Mouse (Mus musculus): ENCODE data around the gene Fmo6. TPM values are rescaled to one million over a fixed set of nuclear protein-coding genes. Genes with fewer than 3 reads are reported as not detected.

Gene Fmo6
- not detected in 2 replicates for polyA plus RNA-seq (2016; fragmentation: Nextera tagmentation; extraction: Ambion mirVana)

DNA sequence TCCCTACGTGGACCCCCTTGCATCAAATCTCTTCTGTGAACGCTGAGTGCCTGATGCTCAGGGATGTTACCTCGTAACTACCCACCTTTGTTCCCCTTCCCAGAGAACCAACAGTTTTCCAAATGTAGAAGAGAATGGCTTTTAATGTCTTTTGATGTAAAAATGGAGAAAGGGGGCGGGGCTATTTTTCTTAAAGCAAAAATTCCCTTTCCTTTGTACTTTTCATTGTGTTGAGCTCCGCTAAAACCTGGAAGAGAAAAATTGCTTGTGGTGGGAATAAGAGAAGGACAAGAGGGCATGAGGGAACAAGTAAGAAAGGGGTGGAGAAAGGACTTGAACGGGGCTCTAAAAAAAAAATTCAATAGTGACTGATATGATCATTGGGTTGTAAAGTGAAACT lies at the start of gene Fmo6:
TSS of gene Fmo6 (minus strand) at position 101 of the 400 bp plus-strand sequence.
- no peaks in the 10 kb centered on the region for H3K9me3 ChIP-seq
- no peaks in the 10 kb centered on the region for H3K4me1 ChIP-seq (replicated peaks)
- H3K27me3 ChIP-seq (ENCODE audit: insufficient read depth, poor library complexity, severe bottlenecking): no peaks in the 10 kb centered on the region
- WGBS: 89% methylated on average over 6 of the region's 6 CpGs
- DNase-seq (ENCODE audit: low spot score): no peak
- no peaks in the 10 kb centered on the region for H3K36me3 ChIP-seq
- H3K27ac ChIP-seq: no peak within 1 kb of the TSS
- H3K4me3 ChIP-seq: no peak within 1 kb of the TSS

DNA sequence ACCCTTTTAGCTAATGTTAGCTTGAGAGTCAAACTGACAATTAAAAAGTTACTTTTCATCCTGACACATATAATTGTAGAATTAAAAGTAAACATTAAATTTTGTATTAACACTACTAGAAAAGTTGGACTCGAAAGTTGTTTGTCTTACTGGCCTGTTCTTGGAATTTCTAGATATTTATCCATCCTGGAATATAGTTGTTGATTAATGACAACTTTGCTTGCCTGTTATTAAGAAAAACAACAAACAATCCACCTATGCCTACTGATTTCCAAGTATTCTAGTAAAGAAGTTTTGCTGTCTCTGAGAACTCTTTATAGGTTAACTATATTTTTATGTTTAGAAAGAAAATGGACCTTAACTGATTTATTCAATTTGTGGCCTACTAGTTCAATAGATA lies 49.5 kb upstream of the Fmo6 start:
- 82% methylated on average over 1 of the region's 1 CpGs for WGBS
- no peak for DNase-seq (ENCODE audit: low spot score)
- Histone ChIP-seq H3K27me3 (ENCODE audit: insufficient read depth, poor library complexity, severe bottlenecking) (no peaks in the 10 kb centered on the region), H3K4me1 (replicated peaks) (no peaks in the 10 kb centered on the region), H3K27ac (no peak overlapping the region), H3K36me3 (no peaks in the 10 kb centered on the region), H3K9me3 (no peaks in the 10 kb centered on the region), H3K4me3 (no peak overlapping the region)

- no peak overlapping the region for H3K27ac ChIP-seq
- no peak overlapping the region for H3K4me3 ChIP-seq
- H3K9me3 ChIP-seq: no peaks in the 10 kb centered on the region
- H3K4me1 ChIP-seq (replicated peaks): no peaks in the 10 kb centered on the region
- 89% methylated on average over 2 of the region's 2 CpGs for WGBS
- DNase-seq (ENCODE audit: low spot score): no peak
- no peaks in the 10 kb centered on the region for H3K36me3 ChIP-seq
- no peaks in the 10 kb centered on the region for H3K27me3 ChIP-seq (ENCODE audit: insufficient read depth, poor library complexity, severe bottlenecking)
These were observed 48.9 kb upstream of the Fmo6 start for GRCm38 (mm10) chr1:162986121-162986748.

DNA sequence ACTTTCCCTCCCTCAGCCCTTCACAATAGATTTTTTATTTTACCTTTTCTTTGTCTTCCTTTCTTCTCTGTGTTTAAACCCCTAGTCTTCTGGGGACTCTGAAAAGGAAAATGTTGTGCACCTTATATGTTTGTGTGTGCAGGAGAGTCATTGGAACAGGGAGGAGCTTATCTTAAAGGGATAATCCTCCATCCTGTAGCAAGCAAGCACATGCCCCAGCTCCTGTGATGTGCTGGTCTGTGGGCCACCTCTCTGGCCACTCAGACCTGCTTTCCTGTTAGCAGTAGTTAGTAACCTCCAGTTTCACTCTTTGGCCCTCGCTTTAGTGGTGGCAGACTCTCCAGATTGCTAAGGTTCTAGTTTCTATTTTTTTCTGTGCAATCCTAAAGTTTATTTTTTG lies 47.1 kb upstream of the Fmo6 start, which contains the start of gene Fmo3:
TSS of gene Fmo3 (minus strand) at position 101 of the 400 bp plus-strand sequence.
- no peaks in the 10 kb centered on the region for H3K36me3 ChIP-seq
- H3K27me3 ChIP-seq (ENCODE audit: insufficient read depth, poor library complexity, severe bottlenecking): no peaks in the 10 kb centered on the region
- H3K4me1 ChIP-seq (replicated peaks): no peaks in the 10 kb centered on the region
- no peak for DNase-seq (ENCODE audit: low spot score)
- H3K9me3 ChIP-seq: no peaks in the 10 kb centered on the region
- no peak within 1 kb of the TSS for H3K4me3 ChIP-seq
- no peak within 1 kb of the TSS for H3K27ac ChIP-seq
- WGBS: 76% methylated on average over 1 of the region's 1 CpGs

DNA sequence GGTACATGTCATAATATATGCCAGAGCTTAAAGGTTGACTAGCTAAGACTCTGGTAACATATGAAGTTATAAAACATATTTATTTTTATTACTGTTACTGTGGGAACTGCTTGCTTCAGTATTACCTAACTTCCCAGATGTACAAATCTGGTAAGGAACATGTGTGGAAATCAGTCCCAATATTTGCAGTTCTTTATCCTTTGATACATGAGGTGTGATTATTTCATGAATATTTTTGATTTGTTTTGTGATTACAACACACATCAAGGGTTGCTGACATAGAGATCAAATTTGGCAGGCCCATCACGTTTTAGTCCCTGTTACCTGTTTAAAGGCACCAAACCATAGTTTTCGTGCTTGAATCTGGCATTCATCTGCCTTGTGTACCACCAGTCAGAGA lies 26.2 kb upstream of the Fmo6 start:
- no peak for DNase-seq (ENCODE audit: low spot score)
- H3K4me3 ChIP-seq: no peak overlapping the region
- H3K9me3 ChIP-seq: no peaks in the 10 kb centered on the region
- H3K36me3 ChIP-seq: no peaks in the 10 kb centered on the region
- no peaks in the 10 kb centered on the region for H3K27me3 ChIP-seq (ENCODE audit: insufficient read depth, poor library complexity, severe bottlenecking)
- no peak overlapping the region for H3K27ac ChIP-seq
- WGBS: 77% methylated on average over 2 of the region's 2 CpGs
- no peaks in the 10 kb centered on the region for H3K4me1 ChIP-seq (replicated peaks)

DNA sequence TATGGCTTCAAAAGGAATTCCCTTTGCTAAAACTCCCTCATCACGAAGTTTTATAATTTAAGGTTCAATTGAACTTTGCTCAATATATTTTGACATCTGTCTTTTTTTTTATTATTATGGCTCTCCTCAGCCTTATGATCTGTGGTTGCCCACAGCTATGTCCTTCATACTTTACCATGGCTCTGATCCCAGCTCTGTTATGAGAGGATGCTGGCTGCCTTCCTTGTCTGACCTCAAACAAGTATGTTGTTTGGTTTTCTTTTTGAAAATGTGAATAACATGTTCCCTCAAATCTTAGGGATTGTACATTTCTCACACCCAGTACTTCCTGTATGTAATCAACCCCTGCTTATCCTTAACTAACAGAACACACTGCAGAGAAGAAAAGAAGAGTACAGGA lies 20.1 kb upstream of the Fmo6 start:
- no peaks in the 10 kb centered on the region for H3K36me3 ChIP-seq
- 84% methylated on average over 1 of the region's 1 CpGs for WGBS
- H3K27me3 ChIP-seq (ENCODE audit: insufficient read depth, poor library complexity, severe bottlenecking): no peaks in the 10 kb centered on the region
- no peak overlapping the region for H3K4me3 ChIP-seq
- H3K27ac ChIP-seq: no peak overlapping the region
- no peak for DNase-seq (ENCODE audit: low spot score)
- H3K9me3 ChIP-seq: no peaks in the 10 kb centered on the region
- no peaks in the 10 kb centered on the region for H3K4me1 ChIP-seq (replicated peaks)

DNA sequence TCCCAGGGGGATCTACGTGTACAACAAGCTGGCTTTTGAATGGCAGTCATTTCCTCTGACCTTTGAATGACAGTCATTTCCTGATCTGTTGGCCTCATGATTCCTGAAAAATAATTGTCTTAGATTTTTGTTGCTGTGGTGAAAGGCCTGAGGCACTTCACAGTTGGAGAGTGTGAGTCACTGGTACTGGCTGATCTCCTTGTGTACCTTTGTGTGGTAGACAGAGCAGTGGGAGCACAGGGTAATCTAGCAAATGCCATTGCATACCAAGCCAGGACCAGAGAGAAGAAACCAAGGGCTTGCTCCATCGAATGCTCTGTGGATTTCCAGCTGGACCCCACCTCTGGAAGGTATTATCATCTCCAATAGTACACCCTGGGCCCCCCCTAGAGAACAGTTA lies 15.8 kb upstream of the Fmo6 start:
- Histone ChIP-seq H3K4me1 (replicated peaks) (no peaks in the 10 kb centered on the region), H3K27ac (no peak overlapping the region), H3K4me3 (no peak overlapping the region), H3K36me3 (no peaks in the 10 kb centered on the region), H3K9me3 (no peaks in the 10 kb centered on the region), H3K27me3 (ENCODE audit: insufficient read depth, poor library complexity, severe bottlenecking) (no peaks in the 10 kb centered on the region)
- WGBS: 56% methylated on average over 2 of the region's 2 CpGs
- DNase-seq (ENCODE audit: low spot score): no peak

DNA sequence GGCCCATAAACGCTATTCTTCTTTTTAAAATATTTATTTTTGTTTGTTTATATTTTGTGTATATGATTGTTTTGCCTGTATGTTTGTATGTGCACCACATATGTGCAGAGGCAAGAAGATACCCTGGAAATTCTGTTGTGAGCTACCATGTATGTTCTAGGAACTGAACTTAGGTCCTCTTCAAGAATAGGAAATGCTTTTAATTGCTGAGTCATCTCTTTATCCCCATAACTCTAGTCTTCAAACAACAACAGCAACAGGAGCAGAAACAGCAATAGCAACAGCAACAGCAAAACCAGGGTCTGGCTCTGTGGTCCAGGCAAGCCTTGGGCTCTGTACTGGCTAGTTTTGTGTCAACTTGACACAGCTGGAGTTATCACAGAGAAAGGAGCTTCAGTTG lies 12.4 kb upstream of the Fmo6 start:
- 95% methylated on average over 1 of the region's 1 CpGs for WGBS

DNA sequence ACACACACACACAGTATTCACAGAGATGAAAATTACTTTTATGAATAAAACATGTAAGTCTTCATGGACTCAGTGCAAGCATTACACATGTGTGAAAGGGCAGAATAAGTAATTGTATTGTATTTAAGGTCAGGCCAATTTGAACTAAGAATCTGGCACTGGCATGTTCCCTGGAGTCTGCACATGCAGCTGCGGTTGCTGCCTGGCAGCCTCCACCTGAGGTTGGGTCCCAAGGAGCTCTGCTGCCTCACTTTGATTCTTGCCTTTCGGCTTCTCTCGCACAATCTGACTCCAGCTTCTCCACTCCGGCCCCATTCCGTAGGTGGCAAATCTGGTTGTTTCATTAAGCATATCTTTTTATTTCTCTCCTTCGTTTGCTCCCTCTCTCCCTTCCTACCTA lies 10.6 kb upstream of the Fmo6 start:
- 84% methylated on average over 6 of the region's 6 CpGs for WGBS

More for the DNA sequence above, 12.4 kb upstream of the Fmo6 start:
- Histone ChIP-seq H3K9me3 (no peaks in the 10 kb centered on the region), H3K4me1 (replicated peaks) (0 out of 2 replicates have a peak, but pooled peaks cover 8% of the 10 kb centered on the region), H3K27ac (no peak overlapping the region), H3K4me3 (no peak overlapping the region), H3K27me3 (ENCODE audit: insufficient read depth, poor library complexity, severe bottlenecking) (no peaks in the 10 kb centered on the region), H3K36me3 (no peaks in the 10 kb centered on the region)
- no peak for DNase-seq (ENCODE audit: low spot score)

GRCm38 (mm10) chr1:162946837-162947558 lies 9.7 kb upstream of the Fmo6 start:
- no peak for DNase-seq (ENCODE audit: low spot score)
- Histone ChIP-seq H3K27ac (no peak overlapping the region), H3K9me3 (no peaks in the 10 kb centered on the region), H3K27me3 (ENCODE audit: insufficient read depth, poor library complexity, severe bottlenecking) (no peaks in the 10 kb centered on the region), H3K4me1 (replicated peaks) (0 out of 2 replicates have a peak, but pooled peaks cover 8% of the 10 kb centered on the region), H3K36me3 (no peaks in the 10 kb centered on the region), H3K4me3 (no peak overlapping the region)
- 78% methylated on average over 4 of the region's 4 CpGs for WGBS

More for the DNA sequence above, 10.6 kb upstream of the Fmo6 start:
- Histone ChIP-seq H3K9me3 (no peaks in the 10 kb centered on the region), H3K36me3 (no peaks in the 10 kb centered on the region), H3K4me3 (no peak overlapping the region), H3K4me1 (replicated peaks) (0 out of 2 replicates have a peak, but pooled peaks cover 8% of the 10 kb centered on the region), H3K27me3 (ENCODE audit: insufficient read depth, poor library complexity, severe bottlenecking) (no peaks in the 10 kb centered on the region), H3K27ac (no peak overlapping the region)
- DNase-seq (ENCODE audit: low spot score): no peak

DNA sequence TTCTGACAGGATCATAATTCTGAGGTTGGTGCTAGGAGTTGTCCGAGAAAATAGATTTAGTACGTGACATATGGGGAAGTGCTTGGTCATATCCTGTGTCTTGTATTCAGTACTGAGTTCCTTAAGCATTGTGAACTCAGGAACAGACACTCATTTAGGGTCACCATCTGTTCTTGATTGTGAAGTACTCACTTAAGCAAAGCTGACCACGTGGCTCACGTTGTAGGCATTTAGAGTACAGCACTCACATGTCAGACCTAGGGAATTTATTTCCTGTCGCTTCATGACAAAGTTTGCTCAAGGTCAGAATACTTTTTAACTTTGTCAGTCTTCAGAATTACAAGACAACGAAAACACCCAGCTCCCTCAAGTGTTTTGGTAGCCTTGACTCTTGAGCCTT lies 6.4 kb upstream of the Fmo6 start:
- no peak for DNase-seq (ENCODE audit: low spot score)
- WGBS: 65% methylated on average over 6 of the region's 6 CpGs

GRCm38 (mm10) chr1:162938696-162939351 lies 1.5 kb upstream of the Fmo6 start:
- H3K4me1 ChIP-seq (replicated peaks): no peaks in the 10 kb centered on the region
- H3K4me3 ChIP-seq: no peak overlapping the region
- WGBS: 89% methylated on average over 4 of the region's 4 CpGs
- no peaks in the 10 kb centered on the region for H3K36me3 ChIP-seq
- H3K27ac ChIP-seq: no peak overlapping the region
- no peak for DNase-seq (ENCODE audit: low spot score)
- H3K9me3 ChIP-seq: no peaks in the 10 kb centered on the region
- no peaks in the 10 kb centered on the region for H3K27me3 ChIP-seq (ENCODE audit: insufficient read depth, poor library complexity, severe bottlenecking)

More for the DNA sequence above, 6.4 kb upstream of the Fmo6 start:
- Histone ChIP-seq H3K36me3 (no peaks in the 10 kb centered on the region), H3K27ac (no peak overlapping the region), H3K27me3 (ENCODE audit: insufficient read depth, poor library complexity, severe bottlenecking) (no peaks in the 10 kb centered on the region), H3K4me1 (replicated peaks) (0 out of 2 replicates have a peak, but pooled peaks cover 8% of the 10 kb centered on the region), H3K9me3 (no peaks in the 10 kb centered on the region), H3K4me3 (no peak overlapping the region)
